Mouse (Mus musculus) bone marrow, adult 2 months (tissue): ENCODE results near the gene Sdhaf3.

Experiments used
- CTCF ChIP-seq: fragments of 200-500 bp; IDR thresholded peaks from 2 replicates; pipeline ENCODE4 v1.5.1; 2011; ENCODE audit warnings: low read length, control low read depth; ENCODE audit not compliant: control insufficient read depth, insufficient read depth
- POLR2A ChIP-seq: fragments of 200-500 bp; IDR thresholded peaks from 2 replicates; pipeline ENCODE4 v1.6.1; 2011; ENCODE audit warnings: low read depth, mild to moderate bottlenecking, control low read depth, low read length, borderline replicate concordance; ENCODE audit not compliant: control insufficient read depth

- TF ChIP-seq CTCF (no peak), POLR2A (no peak)
These were observed 25.0 kb upstream of the Sdhaf3 start for GRCm38 (mm10) chr6:6930831-6931230.
